Mouse (Mus musculus): ENCODE results near the gene Hnrnpm. TPM values are rescaled to one million over a fixed set of nuclear protein-coding genes. Genes with fewer than 3 reads are reported as not detected.

Gene Hnrnpm
- polyA plus RNA-seq, 1 experiment from 2014 or later = 475 TPM

Other genes with a start within 250 kb of the Hnrnpm start
- gene Adamts10, start 162.7 kb downstream of the Hnrnpm start, polyA plus RNA-seq (2016; fragmentation: Nextera tagmentation; extraction: Ambion mirVana) = 93.7 and 112 TPM in 2 replicates
- gene Myo1f, start 131.2 kb downstream of the Hnrnpm start, polyA plus RNA-seq (2016; fragmentation: Nextera tagmentation; extraction: Ambion mirVana) = 3.5 and 3.6 TPM in 2 replicates
- 40.0 and 40.4 TPM in 2 replicates for gene Zfp414, start 57.8 kb downstream of the Hnrnpm start, polyA plus RNA-seq (2016; fragmentation: Nextera tagmentation; extraction: Ambion mirVana)
- 0.50 and 1.1 TPM in 2 replicates for gene Pram1, start 48.8 kb downstream of the Hnrnpm start, polyA plus RNA-seq (2016; fragmentation: Nextera tagmentation; extraction: Ambion mirVana)
- 44.7 and 47.1 TPM in 2 replicates for gene March2, start 31.8 kb upstream of the Hnrnpm start, polyA plus RNA-seq (2016; fragmentation: Nextera tagmentation; extraction: Ambion mirVana)
- gene Rab11b, start 73.7 kb upstream of the Hnrnpm start, polyA plus RNA-seq (2016; fragmentation: Nextera tagmentation; extraction: Ambion mirVana) = 367 and 378 TPM in 2 replicates
- 44.2 and 45.6 TPM in 2 replicates for gene Angptl4, start 95.0 kb upstream of the Hnrnpm start, polyA plus RNA-seq (2016; fragmentation: Nextera tagmentation; extraction: Ambion mirVana)
- 32.4 and 35.4 TPM in 2 replicates for gene Kank3, start 123.7 kb upstream of the Hnrnpm start, polyA plus RNA-seq (2016; fragmentation: Nextera tagmentation; extraction: Ambion mirVana)
- 875 and 894 TPM in 2 replicates for gene Rps28, start 137.7 kb upstream of the Hnrnpm start, polyA plus RNA-seq (2016; fragmentation: Nextera tagmentation; extraction: Ambion mirVana)
- gene Ndufa7, start 137.7 kb upstream of the Hnrnpm start, polyA plus RNA-seq (2016; fragmentation: Nextera tagmentation; extraction: Ambion mirVana) = 421 and 479 TPM in 2 replicates
- 70.4 and 74.3 TPM in 2 replicates for gene Cd320, start 156.2 kb upstream of the Hnrnpm start, polyA plus RNA-seq (2016; fragmentation: Nextera tagmentation; extraction: Ambion mirVana)
- gene Gm7029, start 187.0 kb upstream of the Hnrnpm start, polyA plus RNA-seq (2016; fragmentation: Nextera tagmentation; extraction: Ambion mirVana) = not detected in 2 replicates
- gene Kifc1, start 203.8 kb upstream of the Hnrnpm start, polyA plus RNA-seq (2016; fragmentation: Nextera tagmentation; extraction: Ambion mirVana) = 4.9 and 6.4 TPM in 2 replicates
- gene Platr17, start 218.3 kb upstream of the Hnrnpm start, polyA plus RNA-seq (2016; fragmentation: Nextera tagmentation; extraction: Ambion mirVana) = 0.35 and 0.38 TPM in 2 replicates
- 70.1 and 72.8 TPM in 2 replicates for gene Daxx, start 222.6 kb upstream of the Hnrnpm start, polyA plus RNA-seq (2016; fragmentation: Nextera tagmentation; extraction: Ambion mirVana)
- gene Tapbp, start 229.0 kb upstream of the Hnrnpm start, polyA plus RNA-seq (2016; fragmentation: Nextera tagmentation; extraction: Ambion mirVana) = 20.0 and 25.0 TPM in 2 replicates
- 21.6 and 21.9 TPM in 2 replicates for gene Zbtb22, start 229.0 kb upstream of the Hnrnpm start, polyA plus RNA-seq (2016; fragmentation: Nextera tagmentation; extraction: Ambion mirVana)
- 60.9 and 64.8 TPM in 2 replicates for gene Rgl2, start 242.7 kb upstream of the Hnrnpm start, polyA plus RNA-seq (2016; fragmentation: Nextera tagmentation; extraction: Ambion mirVana)